Mouse (Mus musculus) retina, postnatal 1 day (tissue): ENCODE data around the gene Dlg2.

Experiments used
- DNase-seq: peaks from one replicate; pipeline ENCODE4 v3.0.0-alpha.2; 2012

Dlg2 gene

DNA sequence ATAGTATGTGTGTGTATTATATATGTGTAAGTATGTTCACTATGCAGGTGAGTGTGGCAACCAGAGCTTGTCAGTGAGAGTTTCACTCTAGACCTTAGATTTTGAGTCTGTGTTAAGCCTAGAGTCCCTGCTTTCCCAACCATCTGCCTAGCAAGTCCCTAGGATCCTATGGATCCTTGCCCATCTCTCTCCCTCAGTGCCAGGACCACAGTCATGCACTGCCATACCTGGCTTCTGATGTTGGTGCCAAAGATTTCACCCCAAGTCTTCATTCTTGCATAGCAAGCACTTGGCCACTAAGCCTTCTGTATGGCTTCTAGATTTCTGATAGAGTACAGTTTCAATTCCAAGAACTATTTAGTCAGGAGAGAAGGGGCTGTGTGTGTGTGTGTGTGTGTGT, 1843.7 kb downstream of the Dlg2 start:
- DNase-seq = no peak

DNA sequence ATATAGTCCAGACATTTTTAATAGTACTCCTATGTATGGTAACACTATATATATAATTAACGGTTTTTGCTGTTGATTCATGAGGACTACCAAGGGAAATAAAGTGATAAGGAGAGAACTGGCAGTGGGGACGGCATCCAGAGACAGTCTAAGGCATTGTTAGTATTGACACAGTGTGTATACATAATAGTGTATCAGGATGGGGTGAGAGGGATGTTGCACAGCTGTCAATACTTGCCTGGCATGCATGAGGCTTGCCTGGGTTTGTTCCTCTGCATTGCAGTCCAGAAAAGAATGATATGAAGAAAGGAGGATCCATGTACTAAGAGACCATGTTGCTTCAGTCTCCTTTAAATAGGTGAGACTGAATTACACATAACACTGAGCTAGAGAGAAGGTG, 1845.3 kb downstream of the Dlg2 start:
- DNase-seq = no peak

DNA sequence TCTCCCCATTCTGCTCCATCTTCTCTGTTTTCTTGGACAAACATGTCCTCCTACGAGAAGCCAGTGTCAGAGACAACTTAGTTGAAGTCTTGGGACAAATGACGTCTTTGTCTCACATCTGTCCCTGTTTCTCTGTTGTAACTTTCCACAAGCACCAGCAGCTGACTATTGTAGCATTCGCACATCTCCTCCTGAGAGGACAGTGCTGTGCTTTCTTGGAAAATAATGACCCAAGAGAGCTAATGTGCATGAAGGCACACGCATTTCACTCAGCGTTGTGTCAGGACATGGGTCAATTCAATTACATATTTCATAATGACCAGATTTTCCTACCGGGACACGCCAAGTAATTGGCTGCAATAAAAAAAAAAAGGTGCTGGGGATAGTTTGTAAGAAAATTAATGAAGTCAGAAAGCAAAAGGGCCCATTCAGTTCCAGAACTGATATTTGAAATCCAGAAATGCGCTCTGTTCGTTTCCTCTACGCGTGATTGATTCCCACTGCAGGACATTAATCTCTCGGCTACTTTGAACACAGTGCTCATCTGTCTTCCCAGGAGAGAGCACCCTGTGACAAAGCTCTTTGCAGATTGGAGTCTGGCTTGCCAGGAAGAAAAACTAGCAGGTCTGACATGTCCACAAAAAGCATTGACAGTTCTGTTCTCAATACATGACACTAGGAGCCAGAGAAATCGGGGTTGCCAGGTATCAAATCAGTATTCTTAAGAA, 1846.0 kb downstream of the Dlg2 start:
- DNase-seq = peak; percentile 59

- peak; percentile 36 for DNase-seq
These were observed 1847.2 kb downstream of the Dlg2 start for GRCm38 (mm10) chr7:92323710-92324109.

- DNase-seq = no peak
These were observed 1850.9 kb downstream of the Dlg2 start for GRCm38 (mm10) chr7:92327343-92327896.

DNA sequence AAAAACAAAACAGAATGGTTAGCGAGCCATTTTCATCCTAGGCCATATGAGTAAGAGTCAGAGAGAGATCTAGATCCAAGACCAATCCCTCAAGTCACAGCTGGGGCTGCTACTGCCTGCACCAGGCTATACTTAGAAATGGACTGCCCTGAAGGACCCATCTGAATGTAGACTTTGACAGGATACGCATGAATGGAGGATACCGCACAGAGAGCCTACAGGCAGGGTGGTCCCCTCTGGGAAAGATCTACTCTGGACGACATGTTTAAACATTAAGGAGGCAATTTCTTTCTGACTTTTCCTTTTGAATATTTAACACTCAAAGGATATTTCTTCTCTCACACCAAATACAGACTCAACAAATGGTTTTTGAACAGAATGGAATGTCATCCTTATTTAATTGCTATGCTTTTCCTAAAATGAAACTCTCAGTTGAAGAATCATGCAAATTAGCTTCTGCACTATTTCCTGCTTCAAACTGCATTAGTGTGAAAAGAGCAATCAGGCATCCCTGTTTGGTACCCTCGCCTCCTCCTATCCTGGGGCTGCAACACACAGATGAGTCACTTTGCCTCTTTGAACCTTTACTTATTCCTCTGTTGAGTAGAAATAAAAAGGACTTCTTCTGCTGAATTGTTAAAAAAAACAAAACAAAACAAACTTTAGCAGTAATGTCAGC, 1856.9 kb downstream of the Dlg2 start:
- peak; percentile 84 for DNase-seq

GRCm38 (mm10) chr7:92356542-92356941, 1880.1 kb downstream of the Dlg2 start:
- DNase-seq = no peak

DNA sequence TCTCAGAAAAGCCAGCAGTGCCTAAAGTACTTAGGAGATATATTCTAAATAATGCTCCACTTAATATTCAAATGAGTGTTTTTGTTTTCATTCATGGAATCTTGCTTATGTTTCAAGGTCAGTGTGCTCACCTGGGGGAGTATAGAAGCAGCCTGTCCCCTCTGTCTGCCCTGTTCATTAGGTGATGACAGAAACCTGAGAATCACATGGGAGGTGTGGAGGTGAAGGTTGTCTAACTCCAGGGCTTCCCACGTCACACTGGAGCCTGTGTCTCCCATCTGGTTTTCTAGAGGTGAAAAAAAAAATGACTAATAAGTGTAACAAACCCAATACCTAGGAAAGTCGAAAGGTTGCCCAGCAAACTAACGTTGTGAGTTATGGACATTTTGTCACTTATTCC, 1886.9 kb downstream of the Dlg2 start:
- no peak for DNase-seq

DNA sequence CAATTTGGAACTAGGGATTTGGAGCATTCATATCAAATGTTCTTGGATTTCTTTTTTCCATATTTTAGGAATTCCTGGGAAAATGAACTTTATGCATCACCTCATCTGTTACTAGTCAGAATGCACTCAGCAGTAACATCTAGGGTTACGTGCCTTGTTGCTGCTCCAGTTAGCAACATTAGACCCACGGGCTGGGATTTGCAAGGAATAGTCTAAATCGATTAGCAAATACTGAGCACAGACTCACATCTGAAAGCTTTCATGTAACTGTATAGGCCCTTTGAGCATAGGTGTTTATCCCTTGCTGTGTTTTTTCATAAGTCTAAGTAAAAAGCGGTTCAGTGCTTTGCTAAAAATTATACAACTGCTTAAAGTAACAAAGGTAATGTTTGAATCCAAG, 1887.3 kb downstream of the Dlg2 start:
- DNase-seq = peak; percentile 14

DNA sequence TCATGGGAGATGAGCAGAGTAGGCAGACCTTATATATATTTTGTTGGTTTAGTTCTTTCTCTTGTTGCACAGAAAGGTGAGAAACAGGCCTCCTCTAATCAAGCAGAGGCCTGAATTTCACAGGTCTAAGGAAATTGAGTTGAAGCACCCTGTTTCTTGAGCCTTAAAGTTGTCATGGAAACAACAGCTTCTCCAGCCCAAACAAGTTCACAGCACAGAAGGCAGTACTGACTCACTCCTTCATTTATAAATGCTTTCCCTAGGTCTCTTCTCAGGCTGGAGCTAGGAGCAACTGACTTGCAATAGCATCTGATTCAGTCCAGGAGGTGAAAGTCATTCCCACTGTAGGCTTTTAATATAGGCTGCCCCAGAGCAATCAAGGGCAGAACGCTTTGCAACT, 1890.6 kb downstream of the Dlg2 start:
- no peak for DNase-seq

- no peak for DNase-seq
These were observed 1894.0 kb downstream of the Dlg2 start for GRCm38 (mm10) chr7:92370521-92370920.

DNA sequence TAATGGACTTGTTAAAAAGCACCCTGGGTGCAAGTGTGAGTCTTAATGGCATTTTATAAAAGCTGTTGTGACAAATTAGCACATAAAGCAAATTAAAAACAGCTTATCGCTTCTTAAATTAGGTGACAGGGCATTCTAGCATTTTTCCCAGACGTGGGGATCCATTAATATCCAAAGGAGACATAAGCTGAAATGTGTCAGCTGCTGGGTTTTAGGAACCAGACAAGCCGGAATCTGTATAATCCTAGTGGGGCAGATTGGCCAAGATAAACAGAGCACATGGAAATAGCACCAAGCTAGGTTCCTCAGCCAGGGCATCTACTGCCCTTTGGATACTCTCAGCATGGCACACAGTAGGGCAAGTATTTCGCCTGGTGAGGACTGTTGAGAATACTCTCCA, 1895.2 kb downstream of the Dlg2 start:
- DNase-seq = no peak

- DNase-seq = no peak
These were observed 1897.4 kb downstream of the Dlg2 start for GRCm38 (mm10) chr7:92373863-92374357.

- DNase-seq = no peak
These were observed 1907.5 kb downstream of the Dlg2 start for GRCm38 (mm10) chr7:92383913-92384484.

DNA sequence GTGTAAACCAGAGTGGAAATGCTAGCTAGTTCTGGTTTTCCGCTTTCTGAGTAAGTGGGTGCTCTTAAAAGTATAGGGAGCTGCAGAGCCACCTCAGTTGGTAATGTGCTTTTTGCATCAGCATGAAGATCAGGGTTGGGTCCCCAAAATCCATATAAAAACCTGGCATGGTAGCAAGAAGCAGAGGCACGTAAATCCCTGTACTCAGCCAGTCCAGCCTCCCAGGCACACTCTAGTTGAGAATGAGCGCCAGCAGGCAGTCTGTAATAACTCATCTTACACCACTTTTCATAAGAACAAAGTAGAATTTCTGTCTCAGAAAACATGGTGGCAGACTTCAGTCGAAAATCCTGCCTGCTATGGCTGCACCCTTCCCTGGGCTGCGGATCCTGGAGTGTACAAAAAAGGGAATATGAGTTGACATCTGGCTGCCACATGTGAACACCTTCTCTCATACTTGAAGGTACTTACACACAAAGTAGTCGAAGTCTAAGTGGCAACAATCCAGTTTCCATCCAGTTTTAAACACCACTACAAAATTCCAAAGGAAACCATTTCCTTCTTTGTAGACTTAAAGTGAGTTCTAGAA, 1915.7 kb downstream of the Dlg2 start:
- DNase-seq = no peak

GRCm38 (mm10) chr7:92396783-92397182, 1920.3 kb downstream of the Dlg2 start:
- peak; percentile 56 for DNase-seq

GRCm38 (mm10) chr7:92398841-92399240, 1922.4 kb downstream of the Dlg2 start:
- DNase-seq = no peak

- no peak for DNase-seq
These were observed 1924.1 kb downstream of the Dlg2 start for GRCm38 (mm10) chr7:92400551-92400950.

GRCm38 (mm10) chr7:92401001-92401688, 1924.7 kb downstream of the Dlg2 start:
- DNase-seq = peak; percentile 26

- DNase-seq = no peak
These were observed 1932.0 kb downstream of the Dlg2 start for GRCm38 (mm10) chr7:92408479-92408878.

- no peak for DNase-seq
These were observed 1944.0 kb downstream of the Dlg2 start for GRCm38 (mm10) chr7:92420474-92420873.

DNA sequence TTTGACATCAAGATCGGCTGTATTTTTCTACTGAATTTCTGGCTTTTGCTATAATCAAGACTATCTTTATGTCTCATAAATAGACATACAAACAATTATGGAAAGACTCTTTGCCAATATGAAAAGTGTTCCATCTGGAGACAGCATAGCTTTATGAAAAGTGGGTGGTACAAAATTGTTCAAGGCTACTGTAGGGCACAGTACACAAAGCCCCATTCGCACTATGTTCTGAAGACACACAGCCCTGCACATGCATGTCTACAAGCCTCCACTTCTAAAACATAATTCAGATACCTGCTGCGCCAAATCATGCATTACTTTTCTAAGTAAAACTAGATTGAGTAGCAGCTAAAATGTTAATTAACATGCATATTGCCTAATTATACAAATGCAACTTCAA, 1946.5 kb downstream of the Dlg2 start:
- no peak for DNase-seq

DNA sequence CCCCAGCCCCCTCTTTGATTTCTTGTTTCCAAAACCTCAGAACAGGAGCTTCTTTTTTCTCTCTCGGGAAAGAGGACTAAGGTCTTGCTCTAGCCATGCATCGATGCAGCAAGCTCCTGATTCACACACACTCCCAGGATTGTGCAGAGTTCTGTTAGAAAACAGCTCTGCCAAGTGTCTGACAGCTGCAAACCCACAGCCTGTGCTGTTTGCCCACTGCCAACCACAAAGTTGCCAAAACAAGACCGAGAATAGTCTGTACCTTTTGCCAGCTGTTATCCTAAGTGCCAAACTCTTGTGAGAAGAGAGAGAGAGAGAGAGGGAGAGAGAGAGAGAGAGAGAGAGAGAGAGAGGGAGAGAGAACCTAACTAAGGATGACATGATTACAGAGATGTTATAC, 1948.2 kb downstream of the Dlg2 start:
- DNase-seq = no peak
